Mouse (Mus musculus) liver, embryonic 11.5 days (tissue): ENCODE results near the gene Avil. TPM values are rescaled to one million over a fixed set of nuclear protein-coding genes. Genes with fewer than 3 reads are reported as not detected.

Source experiments
- ATAC-seq: fragments of 200-750 bp; cut with Nextera tagmentation; replicated peaks from 2 replicates; pipeline ENCODE4 v1.8.0; 2017; ENCODE audit warnings: moderate number of reproducible peaks, mild to moderate bottlenecking, moderate TSS enrichment, moderate library complexity; ENCODE audit not compliant: low FRiP score
- DNase-seq: peaks from one replicate; pipeline ENCODE4 v3.0.0-alpha.2; 2017; ENCODE audit warnings: low spot score
- H3K27ac ChIP-seq: fragments of 300-500 bp; sonication (generic); 2 replicates; pipeline ENCODE4 v1.5.1; 2014; ENCODE audit warnings: mild to moderate bottlenecking, low read depth, low read length, control low read depth
- H3K27me3 ChIP-seq: fragments of 300-500 bp; sonication (generic); replicated peaks from 2 replicates; pipeline ENCODE4 v1.6.1; 2014; ENCODE audit warnings: low read length, mixed read lengths; ENCODE audit not compliant: control insufficient read depth, insufficient read depth
- H3K36me3 ChIP-seq: fragments of 300-500 bp; sonication (generic); 2 replicates; pipeline ENCODE4 v1.6.1; 2014; ENCODE audit warnings: mild to moderate bottlenecking, low read length, moderate library complexity, mixed read lengths; ENCODE audit not compliant: control insufficient read depth, insufficient read depth
- H3K4me1 ChIP-seq: fragments of 300-500 bp; sonication (generic); replicated peaks from 2 replicates; pipeline ENCODE4 v1.6.1; 2014; ENCODE audit warnings: low read length, mixed read lengths; ENCODE audit not compliant: control insufficient read depth, insufficient read depth
- H3K4me2 ChIP-seq: fragments of 300-500 bp; sonication (generic); 2 replicates; pipeline ENCODE4 v1.6.1; 2014; ENCODE audit warnings: mild to moderate bottlenecking, control low read depth, moderate library complexity
- H3K4me3 ChIP-seq: fragments of 300-500 bp; sonication (generic); 2 replicates; pipeline ENCODE4 v1.5.1; 2014; ENCODE audit warnings: low read depth, low read length, control low read depth
- H3K9ac ChIP-seq: fragments of 300-500 bp; sonication (generic); 2 replicates; pipeline ENCODE4 v1.6.1; 2014; ENCODE audit warnings: low read depth, low read length, control low read depth
- H3K9me3 ChIP-seq: fragments of 300-500 bp; sonication (generic); 2 replicates; pipeline ENCODE4 v1.6.1; 2016; ENCODE audit warnings: low read length, inconsistent platforms, mixed read lengths; ENCODE audit not compliant: control insufficient read depth
- WGBS: fragments of 180-500 bp; shearing (Covaris S2); extraction: QIAGEN DNeasy Blood & Tissue Kit; methylation state at CpG from one replicate; pipeline ENCODE4 v1.1.7; 2014; 5-methylcytosine and 5-hydroxymethylcytosine counted together
- polyA plus RNA-seq: library from polyadenylated mRNA; unstranded; fragments of >200 nt; fragmentation: Nextera tagmentation; extraction: Ambion mirVana; gene quantifications from 2 replicates; pipeline ENCODE4 v1.2.1, GENCODE M21; 2014

Avil gene
- polyA plus RNA-seq, 1 experiment from 2014 or later, result 0.10 TPM

- Histone ChIP-seq H3K27ac (no peak overlapping the region), H3K4me2 (no peak overlapping the region), H3K4me1 (peaks cover 79% of the 10 kb centered on the region), H3K27me3 (no peaks in the 10 kb centered on the region), H3K4me3 (no peak overlapping the region), H3K9ac (no peak overlapping the region), H3K9me3 (no peaks in the 10 kb centered on the region), H3K36me3 (no peaks in the 10 kb centered on the region; the same call in 1 of the 2 replicates)
- ATAC-seq (no peak), DNase-seq (no peak)
- 84% methylated on average over 9 of the region's 9 CpGs for WGBS
Observed at GRCm38 (mm10) chr10:126985579-126985978, 14.9 kb upstream of the Avil start.

GRCm38 (mm10) chr10:126986541-126986961 lies 14.0 kb upstream of the Avil start:
- Histone ChIP-seq H3K9me3 (no peaks in the 10 kb centered on the region), H3K4me3 (no peak overlapping the region), H3K9ac (no peak overlapping the region; the same call in 1 of the 2 replicates), H3K4me1 (peaks cover 70% of the 10 kb centered on the region), H3K27me3 (no peaks in the 10 kb centered on the region), H3K4me2 (peak overlapping the region; percentile 12; the same call in 1 of the 2 replicates), H3K27ac (no peak overlapping the region), H3K36me3 (peaks cover 2% of the 10 kb centered on the region; the same call in 1 of the 2 replicates)
- peak; percentile 35; the same call in 1 of the 2 replicates for ATAC-seq
- 64% methylated on average over 4 of the region's 4 CpGs for WGBS
- no peak for DNase-seq

GRCm38 (mm10) chr10:126987183-126988118 lies 13.1 kb upstream of the Avil start:
- peak overlapping the region; percentile 30; the same call in 1 of the 2 replicates for H3K9ac ChIP-seq

GRCm38 (mm10) chr10:126988513-126989165 lies 11.9 kb upstream of the Avil start:
- Histone ChIP-seq H3K9ac (no peak overlapping the region), H3K4me1 (peaks cover 49% of the 10 kb centered on the region), H3K9me3 (no peaks in the 10 kb centered on the region), H3K27ac (0 out of 2 replicates have a peak overlapping the region, but pooled peaks have one; percentile 34), H3K36me3 (peaks cover 13% of the 10 kb centered on the region; the same call in 1 of the 2 replicates), H3K27me3 (no peaks in the 10 kb centered on the region), H3K4me2 (no peak overlapping the region), H3K4me3 (no peak overlapping the region)
- DNase-seq (no peak), ATAC-seq (no peak)
- WGBS, result 39% methylated on average over 5 of the region's 5 CpGs

More at GRCm38 (mm10) chr10:126987183-126988118, 13.1 kb upstream of the Avil start:
- no peaks in the 10 kb centered on the region for H3K9me3 ChIP-seq
- 47% methylated on average over 8 of the region's 8 CpGs for WGBS
- H3K27me3 ChIP-seq, result no peaks in the 10 kb centered on the region
- no peak for ATAC-seq
- H3K4me3 ChIP-seq, result no peak overlapping the region
- no peak overlapping the region for H3K27ac ChIP-seq
- H3K36me3 ChIP-seq, result peaks cover 4% of the 10 kb centered on the region; the same call in 1 of the 2 replicates
- peaks cover 61% of the 10 kb centered on the region for H3K4me1 ChIP-seq
- DNase-seq, result no peak
- peak overlapping the region; percentile 29; the same call in 1 of the 2 replicates for H3K4me2 ChIP-seq

- Histone ChIP-seq H3K27ac (no peak overlapping the region), H3K9me3 (no peaks in the 10 kb centered on the region), H3K4me3 (no peak overlapping the region), H3K9ac (no peak overlapping the region), H3K27me3 (no peaks in the 10 kb centered on the region), H3K4me2 (no peak overlapping the region), H3K36me3 (peaks cover 30% of the 10 kb centered on the region), H3K4me1 (peaks cover 35% of the 10 kb centered on the region)
- DNase-seq, result peak; percentile 80
- WGBS, result 69% methylated on average over 7 of the region's 7 CpGs
- ATAC-seq, result peak; percentile 76
Observed at GRCm38 (mm10) chr10:126990313-126991056, 10.0 kb upstream of the Avil start.

GRCm38 (mm10) chr10:126991676-126992075 lies 8.8 kb upstream of the Avil start:
- Histone ChIP-seq H3K9me3 (no peaks in the 10 kb centered on the region), H3K4me1 (peaks cover 26% of the 10 kb centered on the region), H3K36me3 (peaks cover 33% of the 10 kb centered on the region), H3K27me3 (no peaks in the 10 kb centered on the region), H3K9ac (no peak overlapping the region), H3K4me3 (no peak overlapping the region), H3K27ac (no peak overlapping the region), H3K4me2 (no peak overlapping the region)
- DNase-seq (no peak), ATAC-seq (no peak)
- 60% methylated on average over 3 of the region's 3 CpGs for WGBS

GRCm38 (mm10) chr10:126993621-126994020 lies 6.9 kb upstream of the Avil start:
- peaks cover 8% of the 10 kb centered on the region for H3K4me1 ChIP-seq
- no peaks in the 10 kb centered on the region for H3K9me3 ChIP-seq
- H3K27ac ChIP-seq, result no peak overlapping the region
- DNase-seq (no peak), ATAC-seq (no peak)
- no peak overlapping the region for H3K4me2 ChIP-seq
- H3K4me3 ChIP-seq, result no peak overlapping the region
- peaks cover 41% of the 10 kb centered on the region for H3K36me3 ChIP-seq
- H3K27me3 ChIP-seq, result no peaks in the 10 kb centered on the region
- H3K9ac ChIP-seq, result no peak overlapping the region
- WGBS, result 87% methylated on average over 3 of the region's 3 CpGs
